Mouse (Mus musculus): ENCODE data around the gene Rbms1. TPM values are rescaled to one million over a fixed set of nuclear protein-coding genes. Genes with fewer than 3 reads are reported as not detected.

Gene Rbms1
- polyA plus RNA-seq, 1 experiment from 2014 or later: 44.9 TPM

GRCm38 (mm10) chr2:60786289-60786688 is 176.7 kb downstream of the Rbms1 start:
- Histone ChIP-seq H3K4me2 (ENCODE audit: low read depth, low read length) (no peak overlapping the region), H3K27me3 (ENCODE audit: control insufficient read depth, insufficient read depth, low read depth, low read length) (no peaks in the 10 kb centered on the region), H3K27ac (ENCODE audit: low read length) (no peak overlapping the region), H3K36me3 (ENCODE audit: control insufficient read depth, insufficient read depth) (no peaks in the 10 kb centered on the region), H3K4me3 (ENCODE audit: low read depth, low read length) (no peak overlapping the region), H3K4me1 (ENCODE audit: control insufficient read depth, low read depth, low read length) (no peaks in the 10 kb centered on the region), H3K9ac (ENCODE audit: low read depth, low read length) (no peak overlapping the region), H3K9me3 (replicated peaks; ENCODE audit: control insufficient read depth, low read length) (no peaks in the 10 kb centered on the region)
- 77% methylated on average over 10 of the region's 10 CpGs for WGBS (ENCODE audit: insufficient replicate concordance)
- ATAC-seq (ENCODE audit: low read depth): no peak

DNA sequence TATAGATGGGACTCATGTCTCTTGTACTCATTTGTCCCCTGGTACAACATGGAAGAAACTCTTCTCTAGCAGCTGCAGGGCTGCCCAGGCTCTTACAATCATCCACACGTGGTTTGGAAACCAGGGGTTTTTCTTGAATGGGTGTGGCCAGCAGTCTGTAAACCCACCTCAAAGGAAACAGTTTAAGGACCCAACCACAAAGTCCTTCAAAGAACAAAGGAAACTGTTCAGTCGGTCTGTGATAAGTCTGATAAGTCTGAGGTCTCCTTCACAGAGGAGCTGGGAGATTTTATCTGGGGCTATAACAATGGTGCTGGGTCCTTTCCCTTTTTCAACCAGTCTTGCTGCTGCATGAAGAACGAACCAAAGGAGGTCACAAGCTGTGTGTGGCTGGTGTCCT is 188.5 kb downstream of the Rbms1 start:
- no peak for ATAC-seq (ENCODE audit: low read depth)
- Histone ChIP-seq H3K36me3 (ENCODE audit: control insufficient read depth, insufficient read depth) (peaks cover 23% of the 10 kb centered on the region), H3K9ac (ENCODE audit: low read depth, low read length) (no peak overlapping the region)

GRCm38 (mm10) chr2:60773592-60773991 is 189.4 kb downstream of the Rbms1 start:
- Histone ChIP-seq H3K9ac (ENCODE audit: low read depth, low read length) (no peak overlapping the region), H3K4me3 (ENCODE audit: low read depth, low read length) (no peak overlapping the region), H3K36me3 (ENCODE audit: control insufficient read depth, insufficient read depth) (peaks cover 17% of the 10 kb centered on the region), H3K27ac (ENCODE audit: low read length) (no peak overlapping the region), H3K4me2 (ENCODE audit: low read depth, low read length) (no peak overlapping the region), H3K4me1 (ENCODE audit: control insufficient read depth, low read depth, low read length) (no peaks in the 10 kb centered on the region), H3K27me3 (ENCODE audit: control insufficient read depth, insufficient read depth, low read depth, low read length) (no peaks in the 10 kb centered on the region), H3K9me3 (replicated peaks; ENCODE audit: control insufficient read depth, low read length) (no peaks in the 10 kb centered on the region)
- 73% methylated on average over 5 of the region's 5 CpGs for WGBS (ENCODE audit: insufficient replicate concordance)
- ATAC-seq (ENCODE audit: low read depth): no peak

More for the DNA sequence above, 188.5 kb downstream of the Rbms1 start:
- H3K9me3 ChIP-seq (replicated peaks; ENCODE audit: control insufficient read depth, low read length): no peaks in the 10 kb centered on the region
- 7% methylated on average over 3 of the region's 3 CpGs for WGBS (ENCODE audit: insufficient replicate concordance)
- no peak overlapping the region for H3K4me3 ChIP-seq (ENCODE audit: low read depth, low read length)
- no peak overlapping the region for H3K27ac ChIP-seq (ENCODE audit: low read length)
- H3K27me3 ChIP-seq (ENCODE audit: control insufficient read depth, insufficient read depth, low read depth, low read length): no peaks in the 10 kb centered on the region
- H3K4me2 ChIP-seq (ENCODE audit: low read depth, low read length): no peak overlapping the region
- H3K4me1 ChIP-seq (ENCODE audit: control insufficient read depth, low read depth, low read length): no peaks in the 10 kb centered on the region

DNA sequence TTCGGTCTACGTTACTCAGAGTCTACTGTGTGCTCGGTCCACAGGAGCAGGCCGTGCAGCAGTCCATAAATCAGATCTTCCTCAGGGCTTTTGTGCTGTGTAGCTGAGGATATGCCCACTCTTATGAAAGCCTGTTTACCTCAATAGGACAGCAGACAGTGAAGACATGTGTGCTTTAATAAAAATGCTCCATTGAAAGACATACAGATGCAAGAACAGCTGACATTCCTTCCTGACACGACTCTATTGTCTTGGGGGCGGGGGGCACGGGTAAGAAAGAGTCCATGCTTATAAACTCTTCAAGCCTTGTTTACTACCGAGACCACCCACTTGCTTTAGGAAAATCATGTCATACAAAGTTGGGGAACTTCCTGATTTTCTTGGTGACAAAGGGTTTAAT is 196.6 kb downstream of the Rbms1 start:
- 76% methylated on average over 8 of the region's 8 CpGs for WGBS (ENCODE audit: insufficient replicate concordance)
- peaks cover 11% of the 10 kb centered on the region for H3K36me3 ChIP-seq (ENCODE audit: control insufficient read depth, insufficient read depth)
- no peak for ATAC-seq (ENCODE audit: low read depth)

DNA sequence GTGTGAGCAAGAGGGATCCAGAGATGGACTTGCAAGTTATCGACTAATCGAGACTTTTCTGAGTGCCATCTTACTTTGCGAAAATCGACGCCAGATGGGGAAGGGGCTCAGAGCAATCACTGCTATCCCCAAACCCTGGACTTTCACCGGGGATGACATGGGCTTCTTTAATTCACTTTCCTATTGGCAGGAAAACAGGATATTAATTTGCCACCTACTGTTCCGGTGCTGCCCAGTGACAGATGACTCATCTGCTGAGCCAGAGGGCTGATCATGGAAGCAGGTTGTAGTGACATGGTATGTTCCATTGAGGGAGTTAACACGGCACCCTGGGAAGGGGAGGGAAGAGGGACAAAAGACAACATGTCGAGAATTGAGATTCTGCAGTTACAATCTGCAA is 206.8 kb downstream of the Rbms1 start:
- H3K27me3 ChIP-seq (ENCODE audit: control insufficient read depth, insufficient read depth, low read depth, low read length): no peaks in the 10 kb centered on the region
- peaks cover 4% of the 10 kb centered on the region for H3K36me3 ChIP-seq (ENCODE audit: control insufficient read depth, insufficient read depth)
- no peaks in the 10 kb centered on the region for H3K9me3 ChIP-seq (replicated peaks; ENCODE audit: control insufficient read depth, low read length)
- no peak overlapping the region for H3K9ac ChIP-seq (ENCODE audit: low read depth, low read length)
- H3K4me2 ChIP-seq (ENCODE audit: low read depth, low read length): no peak overlapping the region
- no peak overlapping the region for H3K27ac ChIP-seq (ENCODE audit: low read length)
- WGBS (ENCODE audit: insufficient replicate concordance): 81% methylated on average over 9 of the region's 9 CpGs
- H3K4me1 ChIP-seq (ENCODE audit: control insufficient read depth, low read depth, low read length): no peaks in the 10 kb centered on the region
- H3K4me3 ChIP-seq (ENCODE audit: low read depth, low read length): no peak overlapping the region
- ATAC-seq (ENCODE audit: low read depth): no peak

More for the DNA sequence above, 196.6 kb downstream of the Rbms1 start:
- Histone ChIP-seq H3K4me3 (ENCODE audit: low read depth, low read length) (no peak overlapping the region), H3K4me2 (ENCODE audit: low read depth, low read length) (no peak overlapping the region), H3K27ac (ENCODE audit: low read length) (no peak overlapping the region), H3K9ac (ENCODE audit: low read depth, low read length) (no peak overlapping the region), H3K4me1 (ENCODE audit: control insufficient read depth, low read depth, low read length) (no peaks in the 10 kb centered on the region), H3K27me3 (ENCODE audit: control insufficient read depth, insufficient read depth, low read depth, low read length) (no peaks in the 10 kb centered on the region), H3K9me3 (replicated peaks; ENCODE audit: control insufficient read depth, low read length) (no peaks in the 10 kb centered on the region)

DNA sequence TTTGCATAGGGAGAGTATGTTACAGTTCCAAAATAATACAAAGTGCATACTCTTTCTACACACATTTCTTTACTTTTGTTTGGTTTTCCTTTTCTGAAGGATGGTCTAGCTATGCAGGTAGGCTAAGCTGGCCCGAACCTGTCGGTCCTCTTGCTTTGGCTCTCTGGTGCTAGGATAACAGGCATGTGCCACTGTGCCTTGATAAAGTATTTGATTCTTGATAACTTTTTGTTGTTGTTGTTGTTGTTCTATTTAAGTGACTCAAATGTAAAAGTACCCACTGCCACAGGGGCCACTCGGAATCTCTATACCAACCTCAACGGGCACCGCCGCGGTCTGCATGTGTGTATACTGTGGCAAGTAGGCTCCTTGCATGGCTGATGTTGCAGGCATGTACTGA is 207.9 kb downstream of the Rbms1 start:
- no peak overlapping the region for H3K4me2 ChIP-seq (ENCODE audit: low read depth, low read length)
- H3K9me3 ChIP-seq (replicated peaks; ENCODE audit: control insufficient read depth, low read length): no peaks in the 10 kb centered on the region
- H3K36me3 ChIP-seq (ENCODE audit: control insufficient read depth, insufficient read depth): peaks cover 4% of the 10 kb centered on the region
- H3K27me3 ChIP-seq (ENCODE audit: control insufficient read depth, insufficient read depth, low read depth, low read length): no peaks in the 10 kb centered on the region
- no peak overlapping the region for H3K9ac ChIP-seq (ENCODE audit: low read depth, low read length)
- H3K27ac ChIP-seq (ENCODE audit: low read length): no peak overlapping the region
- WGBS (ENCODE audit: insufficient replicate concordance): 78% methylated on average over 7 of the region's 7 CpGs
- no peak overlapping the region for H3K4me3 ChIP-seq (ENCODE audit: low read depth, low read length)
- H3K4me1 ChIP-seq (ENCODE audit: control insufficient read depth, low read depth, low read length): no peaks in the 10 kb centered on the region
- ATAC-seq (ENCODE audit: low read depth): no peak

- Histone ChIP-seq H3K9me3 (replicated peaks; ENCODE audit: control insufficient read depth, low read length) (no peaks in the 10 kb centered on the region), H3K4me3 (ENCODE audit: low read depth, low read length) (no peak overlapping the region), H3K36me3 (ENCODE audit: control insufficient read depth, insufficient read depth) (peaks cover 4% of the 10 kb centered on the region), H3K4me1 (ENCODE audit: control insufficient read depth, low read depth, low read length) (no peaks in the 10 kb centered on the region), H3K27me3 (ENCODE audit: control insufficient read depth, insufficient read depth, low read depth, low read length) (no peaks in the 10 kb centered on the region), H3K9ac (ENCODE audit: low read depth, low read length) (no peak overlapping the region), H3K27ac (ENCODE audit: low read length) (no peak overlapping the region), H3K4me2 (ENCODE audit: low read depth, low read length) (no peak overlapping the region)
- ATAC-seq (ENCODE audit: low read depth): no peak
- WGBS (ENCODE audit: insufficient replicate concordance): 80% methylated on average over 9 of the region's 9 CpGs
Observed at GRCm38 (mm10) chr2:60751274-60751673, 211.7 kb downstream of the Rbms1 start.

GRCm38 (mm10) chr2:60750591-60750990 is 212.4 kb downstream of the Rbms1 start:
- Histone ChIP-seq H3K36me3 (ENCODE audit: control insufficient read depth, insufficient read depth) (peaks cover 4% of the 10 kb centered on the region; the same call in 1 of the 2 replicates), H3K4me3 (ENCODE audit: low read depth, low read length) (no peak overlapping the region), H3K27me3 (ENCODE audit: control insufficient read depth, insufficient read depth, low read depth, low read length) (no peaks in the 10 kb centered on the region), H3K27ac (ENCODE audit: low read length) (no peak overlapping the region), H3K9ac (ENCODE audit: low read depth, low read length) (no peak overlapping the region), H3K4me1 (ENCODE audit: control insufficient read depth, low read depth, low read length) (no peaks in the 10 kb centered on the region), H3K4me2 (ENCODE audit: low read depth, low read length) (no peak overlapping the region), H3K9me3 (replicated peaks; ENCODE audit: control insufficient read depth, low read length) (no peaks in the 10 kb centered on the region)
- WGBS (ENCODE audit: insufficient replicate concordance): 83% methylated on average over 3 of the region's 3 CpGs
- no peak for ATAC-seq (ENCODE audit: low read depth)

- no peak overlapping the region for H3K9ac ChIP-seq (ENCODE audit: low read depth, low read length)
Observed at GRCm38 (mm10) chr2:60748585-60748984, 214.4 kb downstream of the Rbms1 start.

More at GRCm38 (mm10) chr2:60748585-60748984, 214.4 kb downstream of the Rbms1 start:
- Histone ChIP-seq H3K36me3 (ENCODE audit: control insufficient read depth, insufficient read depth) (no peaks in the 10 kb centered on the region), H3K9me3 (replicated peaks; ENCODE audit: control insufficient read depth, low read length) (no peaks in the 10 kb centered on the region), H3K4me2 (ENCODE audit: low read depth, low read length) (no peak overlapping the region), H3K27ac (ENCODE audit: low read length) (no peak overlapping the region), H3K27me3 (ENCODE audit: control insufficient read depth, insufficient read depth, low read depth, low read length) (no peaks in the 10 kb centered on the region), H3K4me3 (ENCODE audit: low read depth, low read length) (no peak overlapping the region), H3K4me1 (ENCODE audit: control insufficient read depth, low read depth, low read length) (no peaks in the 10 kb centered on the region)
- WGBS (ENCODE audit: insufficient replicate concordance): 71% methylated on average over 1 of the region's 1 CpGs
- ATAC-seq (ENCODE audit: low read depth): no peak
